Mouse (Mus musculus): ENCODE measurements at regions not wholly inside any gene's neighbourhood (a gene's known extent, or its start where the extent isn't known, plus 50 kb on each side); places are given as distances from the start of the nearest gene placed in this dataset.

- Histone ChIP-seq H3K4me3 (ENCODE audit: low read depth, low read length) (no peak overlapping the region), H3K27me3 (ENCODE audit: control insufficient read depth, insufficient read depth, low read length) (no peaks in the 10 kb centered on the region), H3K4me2 (replicated peaks; ENCODE audit: low read depth, low read length) (no peak overlapping the region), H3K27ac (ENCODE audit: low read depth, low read length) (no peak overlapping the region), H3K36me3 (ENCODE audit: control insufficient read depth, insufficient read depth, low read length) (no peaks in the 10 kb centered on the region), H3K4me1 (replicated peaks; ENCODE audit: control insufficient read depth, insufficient read depth, low read length) (no peaks in the 10 kb centered on the region), H3K9ac (ENCODE audit: low read depth, low read length) (no peak overlapping the region), H3K9me3 (ENCODE audit: control insufficient read depth, low read length) (no peaks in the 10 kb centered on the region)
- WGBS: 5% methylated on average over 3 of the region's 3 CpGs
- peak; percentile 75 for ATAC-seq (ENCODE audit: low FRiP score)
- DNase-seq (ENCODE audit: low spot score): peak; percentile 35
Observed at GRCm38 (mm10) chr15:64434502-64434901, 374.2 kb upstream of the Fam49b start.

- ATAC-seq (ENCODE audit: low FRiP score): no peak
- Histone ChIP-seq H3K4me2 (replicated peaks; ENCODE audit: low read depth, low read length) (no peak overlapping the region), H3K9ac (ENCODE audit: low read depth, low read length) (no peak overlapping the region), H3K27me3 (ENCODE audit: control insufficient read depth, insufficient read depth, low read length) (no peaks in the 10 kb centered on the region), H3K4me3 (ENCODE audit: low read depth, low read length) (no peak overlapping the region), H3K36me3 (ENCODE audit: control insufficient read depth, insufficient read depth, low read length) (no peaks in the 10 kb centered on the region), H3K4me1 (replicated peaks; ENCODE audit: control insufficient read depth, insufficient read depth, low read length) (no peaks in the 10 kb centered on the region), H3K9me3 (ENCODE audit: control insufficient read depth, low read length) (no peaks in the 10 kb centered on the region), H3K27ac (ENCODE audit: low read depth, low read length) (no peak overlapping the region)
- no peak for DNase-seq (ENCODE audit: low spot score)
- WGBS: 90% methylated on average over 2 of the region's 2 CpGs
Observed at GRCm38 (mm10) chr15:64434908-64435307, 374.6 kb upstream of the Fam49b start.

- ATAC-seq (ENCODE audit: low FRiP score) (no peak), DNase-seq (ENCODE audit: low spot score) (no peak)
- Histone ChIP-seq H3K9me3 (ENCODE audit: control insufficient read depth, low read length) (no peaks in the 10 kb centered on the region), H3K27ac (ENCODE audit: low read depth, low read length) (no peak overlapping the region), H3K4me3 (ENCODE audit: low read depth, low read length) (no peak overlapping the region), H3K4me2 (replicated peaks; ENCODE audit: low read depth, low read length) (no peak overlapping the region), H3K36me3 (ENCODE audit: control insufficient read depth, insufficient read depth, low read length) (no peaks in the 10 kb centered on the region), H3K9ac (ENCODE audit: low read depth, low read length) (no peak overlapping the region), H3K27me3 (ENCODE audit: control insufficient read depth, insufficient read depth, low read length) (no peaks in the 10 kb centered on the region), H3K4me1 (replicated peaks; ENCODE audit: control insufficient read depth, insufficient read depth, low read length) (no peaks in the 10 kb centered on the region)
- WGBS: 75% methylated on average over 4 of the region's 4 CpGs
Observed at GRCm38 (mm10) chr15:64445076-64445475, 372.4 kb upstream of the Gm21798 start.

- Histone ChIP-seq H3K9ac (ENCODE audit: low read depth, low read length) (no peak overlapping the region), H3K27me3 (ENCODE audit: control insufficient read depth, insufficient read depth, low read length) (no peaks in the 10 kb centered on the region), H3K4me3 (ENCODE audit: low read depth, low read length) (no peak overlapping the region), H3K9me3 (ENCODE audit: control insufficient read depth, low read length) (no peaks in the 10 kb centered on the region), H3K27ac (ENCODE audit: low read depth, low read length) (no peak overlapping the region), H3K4me2 (replicated peaks; ENCODE audit: low read depth, low read length) (no peak overlapping the region), H3K4me1 (replicated peaks; ENCODE audit: control insufficient read depth, insufficient read depth, low read length) (no peaks in the 10 kb centered on the region), H3K36me3 (ENCODE audit: control insufficient read depth, insufficient read depth, low read length) (no peaks in the 10 kb centered on the region)
- 71% methylated on average over 9 of the region's 9 CpGs for WGBS
- ATAC-seq (ENCODE audit: low FRiP score) (no peak), DNase-seq (ENCODE audit: low spot score) (no peak)
Observed at GRCm38 (mm10) chr15:64446411-64447072, 371.0 kb upstream of the Gm21798 start.

- Histone ChIP-seq H3K36me3 (ENCODE audit: control insufficient read depth, insufficient read depth, low read length) (no peaks in the 10 kb centered on the region), H3K27me3 (ENCODE audit: control insufficient read depth, insufficient read depth, low read length) (no peaks in the 10 kb centered on the region), H3K4me1 (replicated peaks; ENCODE audit: control insufficient read depth, insufficient read depth, low read length) (no peaks in the 10 kb centered on the region), H3K9ac (ENCODE audit: low read depth, low read length) (no peak overlapping the region), H3K4me2 (replicated peaks; ENCODE audit: low read depth, low read length) (no peak overlapping the region), H3K27ac (ENCODE audit: low read depth, low read length) (no peak overlapping the region), H3K9me3 (ENCODE audit: control insufficient read depth, low read length) (no peaks in the 10 kb centered on the region), H3K4me3 (ENCODE audit: low read depth, low read length) (no peak overlapping the region)
- ATAC-seq (ENCODE audit: low FRiP score) (no peak), DNase-seq (ENCODE audit: low spot score) (no peak)
- WGBS: 79% methylated on average over 5 of the region's 5 CpGs
Observed at GRCm38 (mm10) chr15:64447239-64447952, 370.1 kb upstream of the Gm21798 start.

GRCm38 (mm10) chr15:64448581-64449140 is 368.8 kb upstream of the Gm21798 start:
- Histone ChIP-seq H3K4me1 (replicated peaks; ENCODE audit: control insufficient read depth, insufficient read depth, low read length) (no peaks in the 10 kb centered on the region), H3K4me2 (replicated peaks; ENCODE audit: low read depth, low read length) (no peak overlapping the region), H3K4me3 (ENCODE audit: low read depth, low read length) (no peak overlapping the region), H3K9me3 (ENCODE audit: control insufficient read depth, low read length) (no peaks in the 10 kb centered on the region), H3K36me3 (ENCODE audit: control insufficient read depth, insufficient read depth, low read length) (no peaks in the 10 kb centered on the region), H3K27ac (ENCODE audit: low read depth, low read length) (no peak overlapping the region), H3K27me3 (ENCODE audit: control insufficient read depth, insufficient read depth, low read length) (no peaks in the 10 kb centered on the region), H3K9ac (ENCODE audit: low read depth, low read length) (no peak overlapping the region)
- no peak for ATAC-seq (ENCODE audit: low FRiP score)
- DNase-seq (ENCODE audit: low spot score): no peak
- 91% methylated on average over 7 of the region's 7 CpGs for WGBS

GRCm38 (mm10) chr15:64470743-64471142 is 346.8 kb upstream of the Gm21798 start:
- 81% methylated on average over 1 of the region's 1 CpGs for WGBS
- DNase-seq (ENCODE audit: low spot score): no peak
- ATAC-seq (ENCODE audit: low FRiP score): no peak
- Histone ChIP-seq H3K9me3 (ENCODE audit: control insufficient read depth, low read length) (no peaks in the 10 kb centered on the region), H3K4me1 (replicated peaks; ENCODE audit: control insufficient read depth, insufficient read depth, low read length) (no peaks in the 10 kb centered on the region), H3K27ac (ENCODE audit: low read depth, low read length) (no peak overlapping the region), H3K4me3 (ENCODE audit: low read depth, low read length) (no peak overlapping the region), H3K9ac (ENCODE audit: low read depth, low read length) (no peak overlapping the region), H3K36me3 (ENCODE audit: control insufficient read depth, insufficient read depth, low read length) (no peaks in the 10 kb centered on the region), H3K4me2 (replicated peaks; ENCODE audit: low read depth, low read length) (no peak overlapping the region), H3K27me3 (ENCODE audit: control insufficient read depth, insufficient read depth, low read length) (no peaks in the 10 kb centered on the region)

GRCm38 (mm10) chr15:64471597-64471996 is 345.9 kb upstream of the Gm21798 start:
- no peaks in the 10 kb centered on the region for H3K4me1 ChIP-seq (replicated peaks; ENCODE audit: control insufficient read depth, insufficient read depth, low read length)
- no peaks in the 10 kb centered on the region for H3K9me3 ChIP-seq (ENCODE audit: control insufficient read depth, low read length)
- no peaks in the 10 kb centered on the region for H3K27me3 ChIP-seq (ENCODE audit: control insufficient read depth, insufficient read depth, low read length)
- no peak overlapping the region for H3K9ac ChIP-seq (ENCODE audit: low read depth, low read length)
- H3K4me3 ChIP-seq (ENCODE audit: low read depth, low read length): no peak overlapping the region
- DNase-seq (ENCODE audit: low spot score) (no peak), ATAC-seq (ENCODE audit: low FRiP score) (no peak)
- no peaks in the 10 kb centered on the region for H3K36me3 ChIP-seq (ENCODE audit: control insufficient read depth, insufficient read depth, low read length)
- H3K27ac ChIP-seq (ENCODE audit: low read depth, low read length): no peak overlapping the region
- no peak overlapping the region for H3K4me2 ChIP-seq (replicated peaks; ENCODE audit: low read depth, low read length)
- WGBS: 71% methylated on average over 2 of the region's 2 CpGs

GRCm38 (mm10) chr15:64474236-64474635 is 343.3 kb upstream of the Gm21798 start:
- no peaks in the 10 kb centered on the region for H3K9me3 ChIP-seq (ENCODE audit: control insufficient read depth, low read length)
- no peak overlapping the region for H3K4me2 ChIP-seq (replicated peaks; ENCODE audit: low read depth, low read length)
- H3K4me3 ChIP-seq (ENCODE audit: low read depth, low read length): no peak overlapping the region
- H3K36me3 ChIP-seq (ENCODE audit: control insufficient read depth, insufficient read depth, low read length): no peaks in the 10 kb centered on the region
- H3K27ac ChIP-seq (ENCODE audit: low read depth, low read length): no peak overlapping the region
- H3K4me1 ChIP-seq (replicated peaks; ENCODE audit: control insufficient read depth, insufficient read depth, low read length): no peaks in the 10 kb centered on the region
- ATAC-seq (ENCODE audit: low FRiP score) (no peak), DNase-seq (ENCODE audit: low spot score) (no peak)
- no peaks in the 10 kb centered on the region for H3K27me3 ChIP-seq (ENCODE audit: control insufficient read depth, insufficient read depth, low read length)
- no peak overlapping the region for H3K9ac ChIP-seq (ENCODE audit: low read depth, low read length)
- 97% methylated on average over 1 of the region's 1 CpGs for WGBS
